Mouse (Mus musculus) liver, embryonic 11.5 days (tissue): ENCODE results near the gene Lyrm7. TPM values are rescaled to one million over a fixed set of nuclear protein-coding genes. Genes with fewer than 3 reads are reported as not detected.

Source experiments
- ATAC-seq: fragments of 200-750 bp; cut with Nextera tagmentation; replicated peaks from 2 replicates; pipeline ENCODE4 v1.8.0; 2017; ENCODE audit warnings: moderate number of reproducible peaks, mild to moderate bottlenecking, moderate TSS enrichment, moderate library complexity; ENCODE audit not compliant: low FRiP score
- DNase-seq: peaks from one replicate; pipeline ENCODE4 v3.0.0-alpha.2; 2017; ENCODE audit warnings: low spot score
- H3K27ac ChIP-seq: fragments of 300-500 bp; sonication (generic); 2 replicates; pipeline ENCODE4 v1.5.1; 2014; ENCODE audit warnings: mild to moderate bottlenecking, low read depth, low read length, control low read depth
- H3K27me3 ChIP-seq: fragments of 300-500 bp; sonication (generic); replicated peaks from 2 replicates; pipeline ENCODE4 v1.6.1; 2014; ENCODE audit warnings: low read length, mixed read lengths; ENCODE audit not compliant: control insufficient read depth, insufficient read depth
- H3K36me3 ChIP-seq: fragments of 300-500 bp; sonication (generic); 2 replicates; pipeline ENCODE4 v1.6.1; 2014; ENCODE audit warnings: mild to moderate bottlenecking, low read length, moderate library complexity, mixed read lengths; ENCODE audit not compliant: control insufficient read depth, insufficient read depth
- H3K4me1 ChIP-seq: fragments of 300-500 bp; sonication (generic); replicated peaks from 2 replicates; pipeline ENCODE4 v1.6.1; 2014; ENCODE audit warnings: low read length, mixed read lengths; ENCODE audit not compliant: control insufficient read depth, insufficient read depth
- H3K4me2 ChIP-seq: fragments of 300-500 bp; sonication (generic); 2 replicates; pipeline ENCODE4 v1.6.1; 2014; ENCODE audit warnings: mild to moderate bottlenecking, control low read depth, moderate library complexity
- H3K4me3 ChIP-seq: fragments of 300-500 bp; sonication (generic); 2 replicates; pipeline ENCODE4 v1.5.1; 2014; ENCODE audit warnings: low read depth, low read length, control low read depth
- H3K9ac ChIP-seq: fragments of 300-500 bp; sonication (generic); 2 replicates; pipeline ENCODE4 v1.6.1; 2014; ENCODE audit warnings: low read depth, low read length, control low read depth
- H3K9me3 ChIP-seq: fragments of 300-500 bp; sonication (generic); 2 replicates; pipeline ENCODE4 v1.6.1; 2016; ENCODE audit warnings: low read length, inconsistent platforms, mixed read lengths; ENCODE audit not compliant: control insufficient read depth
- WGBS: fragments of 180-500 bp; shearing (Covaris S2); extraction: QIAGEN DNeasy Blood & Tissue Kit; methylation state at CpG from one replicate; pipeline ENCODE4 v1.1.7; 2014; 5-methylcytosine and 5-hydroxymethylcytosine counted together
- polyA plus RNA-seq: library from polyadenylated mRNA; unstranded; fragments of >200 nt; fragmentation: Nextera tagmentation; extraction: Ambion mirVana; gene quantifications from 2 replicates; pipeline ENCODE4 v1.2.1, GENCODE M21; 2014

Lyrm7 gene
- polyA plus RNA-seq, 1 experiment from 2014 or later = 9.4 TPM

DNA sequence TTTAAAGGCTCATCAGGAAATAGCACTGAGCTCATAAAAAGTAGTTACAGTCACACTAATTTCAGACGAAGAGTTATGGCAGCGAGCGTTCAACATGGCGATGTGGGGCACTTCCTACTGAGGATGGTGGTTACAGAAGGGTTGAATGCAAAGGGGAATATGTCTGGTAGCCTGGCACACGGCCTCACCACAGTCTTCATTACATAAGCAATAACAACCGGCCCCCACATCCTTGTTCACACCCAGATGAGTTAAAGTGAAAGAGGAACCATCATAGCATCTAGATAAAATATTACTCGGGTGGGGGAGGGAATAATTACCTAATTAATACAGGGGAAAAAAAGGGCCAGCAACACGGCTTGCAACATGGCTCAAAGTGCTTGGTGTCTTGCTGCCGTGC lies 53.0 kb downstream of the Lyrm7 start:
- WGBS = 64% methylated on average over 9 of the region's 9 CpGs
- Histone ChIP-seq H3K36me3 (no peaks in the 10 kb centered on the region), H3K9me3 (no peaks in the 10 kb centered on the region), H3K4me3 (no peak overlapping the region), H3K9ac (no peak overlapping the region), H3K4me2 (no peak overlapping the region), H3K27me3 (no peaks in the 10 kb centered on the region), H3K27ac (no peak overlapping the region), H3K4me1 (0 out of 2 replicates have a peak, but pooled peaks cover 1% of the 10 kb centered on the region)
- ATAC-seq (no peak), DNase-seq (no peak)

- H3K9me3 ChIP-seq = no peaks in the 10 kb centered on the region
- DNase-seq (no peak), ATAC-seq (no peak)
- H3K27ac ChIP-seq = no peak overlapping the region
- no peaks in the 10 kb centered on the region for H3K27me3 ChIP-seq
- 87% methylated on average over 28 of the region's 28 CpGs for WGBS
- H3K36me3 ChIP-seq = no peaks in the 10 kb centered on the region
- H3K9ac ChIP-seq = no peak overlapping the region
- no peak overlapping the region for H3K4me3 ChIP-seq
- no peak overlapping the region for H3K4me2 ChIP-seq
- peaks cover 2% of the 10 kb centered on the region; the same call in 1 of the 2 replicates for H3K4me1 ChIP-seq
These were observed 53.8 kb downstream of the Lyrm7 start for GRCm38 (mm10) chr11:54806891-54807290.

DNA sequence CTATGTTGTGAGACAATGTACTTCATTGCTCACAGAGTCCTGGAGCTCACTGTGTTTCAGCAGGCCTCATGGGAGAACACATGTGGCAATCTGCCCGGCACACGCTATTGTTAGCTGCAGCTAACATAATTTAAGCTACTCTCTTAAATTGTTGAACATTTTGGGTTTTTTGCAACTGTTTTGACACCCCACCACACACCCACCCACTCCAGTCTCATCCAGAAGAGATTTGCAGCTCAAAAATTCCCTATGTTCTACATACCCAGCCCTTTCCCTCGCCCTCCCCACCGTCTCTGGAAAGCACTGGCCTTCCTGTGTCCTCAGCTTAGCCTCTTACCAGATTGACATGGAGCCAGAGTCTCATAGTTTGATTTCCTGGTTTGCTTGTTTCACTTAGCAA lies 55.5 kb downstream of the Lyrm7 start:
- no peak overlapping the region for H3K9ac ChIP-seq
- H3K27me3 ChIP-seq = no peaks in the 10 kb centered on the region
- no peaks in the 10 kb centered on the region for H3K9me3 ChIP-seq
- H3K27ac ChIP-seq = no peak overlapping the region
- DNase-seq (no peak), ATAC-seq (no peak)
- no peaks in the 10 kb centered on the region for H3K36me3 ChIP-seq
- no peak overlapping the region for H3K4me3 ChIP-seq
- 89% methylated on average over 4 of the region's 4 CpGs for WGBS
- H3K4me2 ChIP-seq = no peak overlapping the region
- H3K4me1 ChIP-seq = peaks cover 2% of the 10 kb centered on the region; the same call in 1 of the 2 replicates

DNA sequence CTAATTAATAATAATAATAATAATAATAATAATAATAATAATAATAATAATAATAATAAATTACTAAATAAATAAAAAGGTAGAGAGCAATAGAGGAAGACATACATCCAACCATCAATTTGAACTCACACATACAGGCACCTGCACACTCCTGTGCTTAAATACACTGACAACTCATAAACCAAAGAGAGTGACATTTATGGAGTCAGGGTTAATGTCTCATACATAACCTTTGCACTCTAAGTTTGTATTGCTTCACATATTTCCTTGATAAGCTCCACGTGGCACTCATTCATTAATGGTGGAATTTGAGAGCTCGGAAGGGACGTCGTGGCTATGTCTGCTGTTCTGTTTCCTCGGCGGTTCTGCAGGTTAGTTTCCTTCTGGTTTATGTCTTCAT lies 58.1 kb downstream of the Lyrm7 start:
- DNase-seq = no peak
- peaks cover 2% of the 10 kb centered on the region; the same call in 1 of the 2 replicates for H3K4me1 ChIP-seq
- no peak overlapping the region for H3K9ac ChIP-seq
- H3K27ac ChIP-seq = no peak overlapping the region
- H3K27me3 ChIP-seq = no peaks in the 10 kb centered on the region
- no peaks in the 10 kb centered on the region for H3K36me3 ChIP-seq
- H3K4me3 ChIP-seq = no peak overlapping the region
- H3K4me2 ChIP-seq = no peak overlapping the region
- WGBS = 43% methylated on average over 6 of the region's 6 CpGs
- no peaks in the 10 kb centered on the region for H3K9me3 ChIP-seq
- no peak for ATAC-seq

DNA sequence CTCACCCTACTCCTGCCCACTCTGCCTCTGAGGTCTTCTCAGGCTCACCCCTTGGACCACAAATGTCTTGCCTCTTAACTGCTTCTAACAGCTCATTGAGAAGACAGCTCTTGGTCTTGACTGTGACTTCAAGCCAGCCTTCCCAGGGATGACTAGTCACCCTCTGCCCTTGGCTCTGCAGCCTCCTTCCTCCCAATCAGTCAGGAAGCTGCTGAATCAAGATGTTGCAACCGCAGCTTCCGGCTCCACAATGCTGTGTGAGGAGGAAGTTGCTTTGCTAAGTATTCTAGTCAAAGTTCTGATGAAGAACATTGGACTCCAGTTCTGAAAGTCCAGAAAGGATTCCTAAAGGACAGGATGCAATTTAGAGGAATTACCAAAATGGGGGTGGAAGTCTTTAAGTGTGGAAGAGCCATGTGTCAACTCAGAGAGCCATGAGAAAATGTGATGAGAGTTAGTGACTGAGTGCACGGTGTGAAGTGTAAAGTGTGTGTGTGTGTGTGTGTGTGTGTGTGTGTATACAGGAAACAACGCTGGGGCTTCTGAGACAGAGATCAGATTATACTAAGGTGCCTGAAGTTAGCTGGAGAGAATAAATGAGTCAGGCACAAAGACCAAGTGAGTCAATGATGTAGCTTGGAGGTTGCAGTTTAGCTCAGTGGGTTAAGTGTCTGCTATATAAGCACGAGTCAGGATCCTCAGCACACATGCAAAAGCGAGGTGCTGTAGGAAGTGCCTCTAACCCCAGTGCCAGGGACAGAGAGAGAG lies 58.7 kb downstream of the Lyrm7 start:
- Histone ChIP-seq H3K4me1 (peaks cover 2% of the 10 kb centered on the region; the same call in 1 of the 2 replicates), H3K4me3 (no peak overlapping the region), H3K4me2 (no peak overlapping the region), H3K27ac (no peak overlapping the region), H3K36me3 (no peaks in the 10 kb centered on the region), H3K9me3 (no peaks in the 10 kb centered on the region), H3K27me3 (no peaks in the 10 kb centered on the region), H3K9ac (no peak overlapping the region)
- ATAC-seq (peak; percentile 45; the same call in 1 of the 2 replicates), DNase-seq (no peak)
- 34% methylated on average over 6 of the region's 6 CpGs for WGBS

DNA sequence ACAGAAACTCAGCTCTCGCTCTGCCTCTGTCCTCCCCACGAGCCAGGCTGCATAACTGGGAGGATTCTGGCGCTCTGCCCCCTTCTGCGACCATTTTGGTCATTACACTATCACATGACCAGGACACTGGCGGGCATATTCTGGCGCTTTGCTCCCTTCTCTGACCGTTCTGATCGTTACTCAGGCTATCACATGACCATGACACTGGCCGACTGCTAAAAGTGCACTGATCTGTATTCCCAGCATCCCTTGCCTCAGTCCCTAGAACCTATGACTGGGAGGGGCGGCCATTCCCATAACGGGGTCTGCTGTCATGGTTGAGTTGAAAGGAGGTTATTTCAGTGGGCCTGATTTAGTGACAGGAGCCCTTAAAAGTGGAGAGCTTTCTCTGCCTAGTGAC lies 64.2 kb downstream of the Lyrm7 start:
- Histone ChIP-seq H3K4me2 (no peak overlapping the region), H3K4me1 (no peaks in the 10 kb centered on the region), H3K27me3 (no peaks in the 10 kb centered on the region), H3K27ac (no peak overlapping the region), H3K4me3 (no peak overlapping the region), H3K9me3 (no peaks in the 10 kb centered on the region), H3K36me3 (no peaks in the 10 kb centered on the region), H3K9ac (no peak overlapping the region)
- WGBS = 79% methylated on average over 11 of the region's 11 CpGs
- DNase-seq (no peak), ATAC-seq (no peak)

DNA sequence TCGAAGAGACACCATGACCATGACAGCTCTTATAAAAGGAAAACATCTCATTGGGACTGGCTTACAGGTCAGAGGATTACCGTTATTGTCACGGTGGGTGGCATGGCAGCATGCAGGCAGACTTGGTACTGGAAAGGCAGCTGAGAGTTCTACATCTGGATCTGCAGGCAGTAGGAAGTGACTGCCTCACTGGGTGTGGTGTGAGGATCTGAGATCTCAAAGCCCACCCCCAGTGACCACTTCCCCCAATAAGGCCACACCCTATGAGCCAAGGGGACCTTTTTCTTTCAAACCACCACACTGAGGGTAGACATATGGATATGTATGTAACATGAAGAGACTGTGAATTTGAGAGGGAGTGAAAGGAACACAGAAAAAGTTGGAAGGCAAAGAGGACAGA lies 66.0 kb downstream of the Lyrm7 start:
- no peak for DNase-seq
- no peak overlapping the region for H3K4me2 ChIP-seq
- H3K36me3 ChIP-seq = no peaks in the 10 kb centered on the region
- H3K4me3 ChIP-seq = no peak overlapping the region
- H3K27me3 ChIP-seq = no peaks in the 10 kb centered on the region
- 85% methylated on average over 3 of the region's 3 CpGs for WGBS
- H3K27ac ChIP-seq = no peak overlapping the region
- no peaks in the 10 kb centered on the region for H3K4me1 ChIP-seq
- H3K9me3 ChIP-seq = no peaks in the 10 kb centered on the region
- ATAC-seq = no peak
- H3K9ac ChIP-seq = no peak overlapping the region

GRCm38 (mm10) chr11:54793173-54793572 lies 67.5 kb downstream of the Lyrm7 start:
- Histone ChIP-seq H3K27me3 (no peaks in the 10 kb centered on the region), H3K4me1 (0 out of 2 replicates have a peak, but pooled peaks cover under 1% of the 10 kb centered on the region), H3K9me3 (no peaks in the 10 kb centered on the region), H3K27ac (no peak overlapping the region), H3K9ac (no peak overlapping the region), H3K4me3 (no peak overlapping the region), H3K4me2 (no peak overlapping the region), H3K36me3 (no peaks in the 10 kb centered on the region)
- DNase-seq = no peak
- WGBS = 41% methylated on average over 1 of the region's 1 CpGs
- ATAC-seq = no peak

DNA sequence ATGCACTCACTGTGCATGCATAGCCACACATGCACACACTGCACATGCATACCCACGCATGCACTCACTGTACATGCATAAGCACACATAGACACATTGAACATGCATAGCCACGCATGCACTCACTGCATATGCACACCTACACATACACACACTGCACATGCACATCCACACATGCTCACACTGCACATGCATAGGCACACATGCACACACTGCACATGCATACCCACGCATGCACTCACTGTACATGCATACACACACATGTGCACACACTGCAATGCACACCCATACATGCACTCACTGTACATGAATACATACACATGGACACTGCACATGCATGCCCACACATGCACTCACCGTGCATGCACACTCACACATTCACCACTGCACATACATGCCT lies 69.3 kb downstream of the Lyrm7 start:
- Histone ChIP-seq H3K36me3 (no peaks in the 10 kb centered on the region), H3K9me3 (no peaks in the 10 kb centered on the region), H3K27me3 (no peaks in the 10 kb centered on the region), H3K9ac (no peak overlapping the region), H3K4me3 (no peak overlapping the region), H3K4me1 (0 out of 2 replicates have a peak, but pooled peaks cover 3% of the 10 kb centered on the region), H3K4me2 (no peak overlapping the region), H3K27ac (no peak overlapping the region)
- no peak for ATAC-seq
- no peak for DNase-seq
- WGBS = 89% methylated on average over 4 of the region's 4 CpGs
